Mouse (Mus musculus) Patski (cell line): ENCODE measurements around the gene Cmtm8. TPM values are rescaled to one million over a fixed set of nuclear protein-coding genes. Genes with fewer than 3 reads are reported as not detected.

Experiments used
- ATAC-seq: fragments of 100-300 bp; one replicate; pipeline ENCODE4 v1.8.0; 2021
- CTCF ChIA-PET: fragments of 350-600 bp; sonication (Branson Sonifier 250); formaldehyde crosslinking; loops from one replicate; lab custom pipeline; 2022; ENCODE audit warnings: inconsistent platforms; lab: Charles Lee
- POLR2A ChIA-PET: fragments of 350-600 bp; sonication (Branson Sonifier 250); formaldehyde crosslinking; loops from one replicate; lab custom pipeline; 2022; ENCODE audit warnings: antibody characterized with exemption, inconsistent platforms; lab: Charles Lee
- DNase-seq: peaks from one replicate; pipeline ENCODE4 v3.0.0-alpha.2; 2011; ENCODE audit warnings: low read depth, low spot score
- H3K27me3 ChIP-seq: fragments of 371-371 bp; one replicate; pipeline ENCODE4 v1.5.1; 2021
- CTCF ChIP-seq: fragments of 100-300 bp; IDR thresholded peaks from one replicate; pipeline ENCODE4 v1.5.1; 2021
- in situ Hi-C: fragments of 300-500 bp; cut with MboI; formaldehyde crosslinking; loops from 3 replicates; pipeline ENCODE4 v1.11.1; 2018; ENCODE audit warnings: low pct_unique_long_range_greater_than_20kb, mixed read lengths
- polyA plus RNA-seq: library from polyadenylated mRNA; unstranded; gene quantifications from one replicate; pipeline ENCODE4 v1.2.3, GENCODE M21; 2021

The Cmtm8 gene
- polyA plus RNA-seq, 1 experiment from 2014 or later, result 56.0 TPM

DNA sequence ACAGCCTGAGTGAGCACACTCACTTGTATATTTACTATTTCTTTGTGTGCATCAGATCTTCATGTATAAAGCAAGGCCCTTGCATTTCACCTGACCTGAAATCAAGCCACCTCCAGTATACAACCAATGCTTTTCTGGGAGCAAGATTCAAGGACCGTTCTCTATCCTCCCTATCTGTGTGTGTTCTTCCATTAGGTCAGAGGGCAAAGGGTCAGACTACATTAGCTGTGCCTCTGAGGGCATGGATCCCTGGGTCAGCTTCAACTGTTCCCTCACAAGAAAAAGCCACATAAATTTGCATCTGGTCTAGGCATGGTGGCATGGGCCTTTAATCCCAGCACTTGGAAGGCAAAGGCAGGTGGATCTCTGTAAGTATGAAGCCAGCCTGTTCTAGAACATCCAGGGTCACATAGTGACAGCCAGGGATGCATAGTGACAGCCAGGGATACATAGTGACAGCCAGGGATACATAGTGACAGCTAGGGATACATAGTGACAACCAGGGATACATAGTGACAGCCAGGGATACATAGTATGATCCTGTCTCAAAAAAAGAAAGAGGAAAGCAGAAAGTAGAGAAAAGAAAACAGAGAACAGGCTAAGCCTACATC is 16.6 kb downstream of the Cmtm8 start:
- DNase-seq, result no peak
- ChIA-PET CTCF (interaction anchor here (1.5 kb wide), 1 partner anchor 60 kb away, joined by 3 read pairs; no protein-coding TSS in a partner anchor), POLR2A (no interaction called here)
- in situ Hi-C loops, result no loop called here
- ATAC-seq, result no peak
- TF ChIP-seq CTCF, result no peak
- H3K27me3 ChIP-seq, result no peaks in the 10 kb centered on the region

GRCm38 (mm10) chr9:114824166-114824565 is 19.8 kb downstream of the Cmtm8 start:
- ATAC-seq (no peak), DNase-seq (no peak)
- ChIA-PET CTCF (no interaction called here), POLR2A (no interaction called here)
- TF ChIP-seq CTCF, result no peak
- in situ Hi-C loops, result no loop called here
- no peaks in the 10 kb centered on the region for H3K27me3 ChIP-seq

DNA sequence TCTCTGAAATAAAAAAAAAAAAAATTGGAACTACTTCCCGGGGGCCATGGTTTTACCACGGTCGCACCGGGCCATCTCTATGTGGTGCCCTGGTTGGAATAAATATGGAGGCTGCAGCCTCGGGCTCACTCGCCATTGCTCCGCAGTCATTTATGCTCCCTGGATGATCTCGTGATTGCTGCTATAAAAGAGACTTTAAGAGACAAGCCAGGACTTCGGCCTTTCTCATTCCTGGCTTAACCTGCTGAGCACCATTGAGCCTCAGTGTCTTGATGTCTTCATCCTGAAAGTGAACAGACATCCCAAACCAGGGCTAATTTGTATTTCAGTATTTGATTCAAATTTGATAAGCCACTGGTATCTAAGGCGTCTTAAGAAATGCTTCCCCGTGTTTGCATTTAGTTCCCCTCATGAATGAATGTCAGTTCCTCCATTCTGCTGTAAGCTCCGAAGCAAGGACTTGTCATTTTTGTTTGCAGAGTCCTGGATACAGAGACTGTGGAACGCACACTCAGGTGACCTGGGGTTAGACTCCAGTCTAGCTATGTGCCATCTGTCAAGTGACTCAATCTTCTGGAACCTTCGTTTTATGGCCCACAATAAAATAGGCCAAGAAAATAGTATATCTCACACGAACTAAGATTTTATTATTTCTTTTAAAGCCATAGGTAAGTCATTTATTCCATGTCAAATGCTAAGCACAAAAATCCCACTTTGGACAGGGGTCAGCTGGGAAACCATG is 22.2 kb downstream of the Cmtm8 start:
- no peak for TF ChIP-seq CTCF
- DNase-seq (no peak), ATAC-seq (no peak)
- CTCF ChIA-PET, result no interaction called here
- no peaks in the 10 kb centered on the region for H3K27me3 ChIP-seq
- POLR2A ChIA-PET, result interaction anchor here (1.2 kb wide), 1 partner anchor 9 kb away, joined by 3 read pairs; no protein-coding TSS in a partner anchor
- in situ Hi-C loops, result no loop called here

DNA sequence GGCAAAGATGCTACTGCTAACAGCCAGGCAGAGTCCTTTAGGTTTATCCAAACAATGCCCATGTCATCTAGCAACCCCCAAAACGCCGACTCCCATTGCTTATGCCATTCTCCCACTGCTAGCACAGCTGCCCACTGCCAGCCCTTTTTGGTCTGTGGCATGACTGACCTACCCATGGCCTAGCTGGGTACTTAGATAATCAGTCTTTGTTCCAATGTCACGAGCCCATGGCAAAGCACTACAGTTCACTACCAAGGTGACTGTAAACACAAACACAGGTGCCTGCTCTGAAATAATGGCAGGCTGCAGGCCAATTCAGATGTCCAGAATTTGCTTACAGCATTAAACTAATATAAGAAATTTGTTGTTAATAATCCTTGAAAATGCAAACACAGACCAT is 25.0 kb downstream of the Cmtm8 start:
- no peak for DNase-seq
- ATAC-seq, result no peak
- no peak for TF ChIP-seq CTCF
- ChIA-PET POLR2A (no interaction called here), CTCF (no interaction called here)
- H3K27me3 ChIP-seq, result no peaks in the 10 kb centered on the region
- in situ Hi-C loops, result no loop called here

GRCm38 (mm10) chr9:114817012-114817411 is 26.9 kb downstream of the Cmtm8 start:
- H3K27me3 ChIP-seq, result no peaks in the 10 kb centered on the region
- in situ Hi-C loops, result no loop called here
- ATAC-seq, result no peak
- TF ChIP-seq CTCF, result no peak
- DNase-seq, result no peak
- ChIA-PET POLR2A (no interaction called here), CTCF (no interaction called here)

DNA sequence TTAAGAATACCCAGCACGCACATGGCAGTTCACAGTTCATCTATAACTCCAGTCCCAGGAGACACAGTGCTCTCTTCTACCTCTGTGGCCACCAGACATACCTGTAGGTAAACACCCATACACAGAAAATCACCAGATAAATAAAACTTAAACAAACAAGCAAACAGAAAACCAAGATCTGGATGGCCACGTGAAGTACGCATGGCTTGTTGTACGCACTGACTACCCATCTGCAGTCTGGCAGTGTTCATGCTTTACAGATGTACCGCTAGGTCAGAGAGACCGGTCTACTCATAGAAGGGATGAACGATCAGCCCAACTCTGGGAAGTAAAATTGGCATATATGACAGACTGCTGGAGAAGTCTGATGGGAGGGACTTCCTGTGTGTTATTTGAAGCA is 27.8 kb downstream of the Cmtm8 start:
- no peak for DNase-seq
- no peaks in the 10 kb centered on the region for H3K27me3 ChIP-seq
- CTCF ChIA-PET, result no interaction called here
- in situ Hi-C loops, result no loop called here
- POLR2A ChIA-PET, result no interaction called here
- ATAC-seq, result no peak
- no peak for TF ChIP-seq CTCF

DNA sequence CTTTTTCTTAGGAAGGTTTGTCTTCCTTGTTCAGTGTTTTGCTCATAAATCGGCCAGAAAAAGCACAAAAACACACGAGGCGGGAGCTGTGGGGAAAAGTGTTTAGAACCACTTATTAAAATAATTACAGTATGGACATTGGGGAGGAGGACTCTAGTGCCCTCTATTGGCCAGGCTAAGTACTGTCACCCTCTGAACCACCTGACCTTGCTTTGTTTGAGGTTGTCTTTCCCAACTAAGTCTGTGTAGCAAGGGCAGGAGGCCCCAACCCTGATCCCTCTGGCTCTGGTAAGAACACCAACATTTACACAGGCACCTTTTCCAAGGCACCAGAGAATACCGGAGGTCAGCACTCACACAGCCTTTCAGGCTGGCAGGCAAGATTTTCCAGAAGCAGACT is 28.6 kb downstream of the Cmtm8 start:
- no peak for ATAC-seq
- peak; percentile 77 for TF ChIP-seq CTCF

DNA sequence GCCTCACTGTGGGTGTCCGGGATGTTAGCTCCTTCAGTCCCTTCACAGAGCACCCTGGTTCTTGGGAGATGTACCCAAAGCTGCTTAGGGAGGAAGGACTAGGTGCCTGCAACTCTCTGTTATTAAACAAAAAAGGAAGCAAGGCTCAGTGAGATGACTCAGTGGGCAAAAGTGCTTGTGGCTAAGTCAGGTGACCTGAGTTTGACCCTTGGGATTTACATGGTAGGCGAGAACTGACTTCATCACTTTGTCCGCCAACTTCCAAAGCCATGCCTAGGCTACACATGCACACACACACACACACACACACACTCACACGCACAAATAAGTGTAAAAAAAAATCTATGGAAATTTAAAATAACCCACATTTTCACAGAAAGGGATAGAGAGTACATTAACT is 32.0 kb downstream of the Cmtm8 start:
- TF ChIP-seq CTCF, result no peak
- ChIA-PET POLR2A (no interaction called here), CTCF (no interaction called here)
- no peak for ATAC-seq
- no peak for DNase-seq
- no peaks in the 10 kb centered on the region for H3K27me3 ChIP-seq
- in situ Hi-C loops, result no loop called here

More for the DNA sequence above, 28.6 kb downstream of the Cmtm8 start:
- no peaks in the 10 kb centered on the region for H3K27me3 ChIP-seq
- CTCF ChIA-PET, result interaction anchor here (0.9 kb wide), 1 partner anchor 64 kb away, joined by 3 read pairs; no protein-coding TSS in a partner anchor
- in situ Hi-C loops, result no loop called here
- DNase-seq, result no peak
- POLR2A ChIA-PET, result no interaction called here

DNA sequence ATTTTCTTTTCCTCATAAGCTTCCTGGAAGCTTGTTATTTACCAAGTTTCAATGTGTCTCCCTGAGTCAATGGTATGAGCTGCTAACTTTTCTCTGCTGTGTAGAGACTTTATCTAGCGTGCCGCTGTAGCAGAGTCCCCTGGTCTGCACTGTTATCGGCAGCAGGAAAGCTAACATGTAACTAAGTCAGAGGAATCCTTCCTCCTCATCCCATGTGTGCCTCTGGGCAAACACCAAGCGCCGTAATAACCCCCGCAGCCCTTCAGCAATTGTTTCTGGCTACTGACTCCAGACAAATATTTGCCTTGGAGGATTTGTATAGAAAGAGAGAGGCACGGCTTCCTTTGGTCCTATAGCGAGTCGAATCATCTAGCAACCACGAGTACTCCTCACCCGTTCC is 33.1 kb downstream of the Cmtm8 start:
- no peak for ATAC-seq
- ChIA-PET POLR2A (no interaction called here), CTCF (no interaction called here)
- H3K27me3 ChIP-seq, result no peaks in the 10 kb centered on the region
- TF ChIP-seq CTCF, result no peak
- no peak for DNase-seq
- in situ Hi-C loops, result no loop called here

GRCm38 (mm10) chr9:114808671-114809070 is 35.3 kb downstream of the Cmtm8 start:
- in situ Hi-C loops, result no loop called here
- ChIA-PET POLR2A (no interaction called here), CTCF (no interaction called here)
- H3K27me3 ChIP-seq, result no peaks in the 10 kb centered on the region
- ATAC-seq (no peak), DNase-seq (no peak)
- TF ChIP-seq CTCF, result no peak

- ATAC-seq (no peak), DNase-seq (no peak)
- CTCF ChIA-PET, result interaction anchor here (0.9 to 1.6 kb wide), 2 partner anchors 9 to 74 kb away, joined by 3 read pairs; no protein-coding TSS in a partner anchor
- in situ Hi-C loops, result no loop called here
- POLR2A ChIA-PET, result no interaction called here
- no peaks in the 10 kb centered on the region for H3K27me3 ChIP-seq
- TF ChIP-seq CTCF, result no peak
Observed at GRCm38 (mm10) chr9:114807261-114807660, 36.7 kb downstream of the Cmtm8 start.
